Mouse (Mus musculus) brain, embryonic 14.5 days (tissue): ENCODE measurements around the gene Galr2.

Source experiments
- CTCF ChIP-seq: fragments of 200-500 bp; IDR thresholded peaks from 2 replicates; pipeline ENCODE4 v1.5.1; 2012; ENCODE audit warnings: inconsistent platforms, mild to moderate bottlenecking, moderate library complexity, borderline replicate concordance; ENCODE audit not compliant: insufficient read depth, insufficient read length; ENCODE audit errors: extremely low read depth
- POLR2A ChIP-seq: fragments of 200-500 bp; IDR thresholded peaks from 2 replicates; pipeline ENCODE4 v1.6.1; 2012; ENCODE audit warnings: mild to moderate bottlenecking, inconsistent platforms, borderline replicate concordance; ENCODE audit not compliant: poor library complexity, insufficient read depth, insufficient read length, severe bottlenecking; ENCODE audit errors: extremely low read depth

- TF ChIP-seq POLR2A (no peak), CTCF (no peak)
These were observed 12.4 kb upstream of the Galr2 start for GRCm38 (mm10) chr11:116268313-116268712.
